Mouse (Mus musculus): Measurements from ENCODE around the gene Dnajc22.
A peak's percentile ranks its signal among the peaks of the same experiment; 100 is the strongest.

Dnajc22 gene

DNA sequence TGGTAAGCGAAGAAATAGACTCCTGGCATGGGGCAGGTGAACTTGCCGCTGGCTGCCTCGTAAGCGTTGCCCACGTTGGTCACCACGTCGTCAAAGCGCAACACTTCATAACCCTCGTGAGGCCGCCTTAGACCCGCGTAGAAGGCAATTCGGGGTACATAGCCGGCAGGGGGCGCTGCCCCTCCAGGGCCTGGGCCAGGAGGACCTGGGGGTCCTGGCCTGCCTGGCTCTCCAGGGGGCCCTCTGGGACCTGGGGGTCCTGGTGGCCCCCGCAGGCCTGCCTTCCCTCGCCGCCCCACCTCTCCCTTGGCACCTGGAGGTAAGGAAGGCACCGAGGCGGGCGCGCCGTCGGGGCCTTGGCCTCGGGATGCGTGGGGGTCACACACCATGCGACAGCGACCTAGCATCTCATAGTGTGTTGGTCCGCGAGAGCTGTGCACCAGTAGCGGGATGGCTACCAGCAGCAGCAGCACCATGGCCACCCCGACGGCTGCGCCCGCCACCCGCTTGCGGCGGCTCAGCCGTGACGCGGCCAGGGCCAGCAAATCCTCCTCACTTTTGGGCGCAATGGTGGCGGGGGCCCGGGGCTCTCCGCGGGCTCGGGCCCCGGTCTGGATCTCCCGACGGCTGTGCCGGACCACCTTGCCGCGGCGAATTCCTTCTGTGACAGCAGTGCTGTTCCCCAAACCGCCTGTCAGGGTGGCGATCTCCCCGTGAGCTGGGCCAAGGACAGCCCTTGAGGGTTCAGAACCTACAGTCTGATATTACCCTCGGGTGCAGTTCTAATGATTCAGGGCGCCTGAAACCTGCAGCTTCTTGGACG lies 5.5 kb upstream of the Dnajc22 start, which contains the start of gene C1ql4:
Gene C1ql4 (minus strand): TSS at position 565 of the 823 bp plus-strand sequence.
- no peak for DNase-seq (ENCODE audit: low spot score in 2 of 2)

DNA sequence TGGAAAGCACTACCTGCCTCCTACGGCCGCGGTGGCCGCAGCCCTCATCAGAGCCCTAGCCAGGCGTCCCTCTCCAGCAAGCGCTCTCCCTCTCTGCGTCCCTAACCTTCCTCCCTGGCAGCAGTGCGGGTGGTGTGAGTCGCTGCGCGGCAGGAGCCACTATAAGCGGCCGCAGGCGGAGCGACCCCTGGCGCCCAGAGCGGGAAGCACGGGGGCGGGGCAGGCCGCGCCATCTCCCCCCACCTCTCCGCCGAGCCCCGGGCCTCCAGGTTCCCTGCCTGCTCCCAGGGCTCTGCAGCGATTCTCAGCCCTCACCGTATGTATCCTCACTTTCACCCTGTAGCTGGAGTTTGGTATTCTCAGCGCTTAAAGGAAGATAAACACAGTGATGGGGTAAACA lies 4.7 kb upstream of the Dnajc22 start:
- peak; percentile 42 to 44 for DNase-seq (ENCODE audit: low spot score in 2 of 2)

DNA sequence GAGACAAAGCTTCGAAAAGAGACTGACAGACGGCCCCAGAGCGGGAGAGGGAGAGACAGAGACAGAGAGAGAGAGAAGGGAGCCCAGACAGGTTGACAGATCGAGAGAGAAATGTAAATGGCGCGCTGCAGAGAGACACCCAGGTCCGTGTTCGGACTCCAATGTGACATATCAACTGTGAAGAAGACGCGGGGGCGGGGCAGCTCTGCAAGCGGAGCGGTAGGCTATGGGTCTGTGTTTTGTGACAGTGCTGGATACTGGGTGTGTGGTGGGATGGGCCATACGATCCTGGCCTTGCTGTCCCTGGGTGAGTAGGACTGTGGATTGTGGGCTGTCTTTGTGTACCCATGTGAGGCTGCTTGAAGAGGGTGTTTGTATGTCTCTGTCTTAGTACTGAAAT lies 3.9 kb upstream of the Dnajc22 start:
- DNase-seq (ENCODE audit: low spot score in 2 of 2) = no peak

DNA sequence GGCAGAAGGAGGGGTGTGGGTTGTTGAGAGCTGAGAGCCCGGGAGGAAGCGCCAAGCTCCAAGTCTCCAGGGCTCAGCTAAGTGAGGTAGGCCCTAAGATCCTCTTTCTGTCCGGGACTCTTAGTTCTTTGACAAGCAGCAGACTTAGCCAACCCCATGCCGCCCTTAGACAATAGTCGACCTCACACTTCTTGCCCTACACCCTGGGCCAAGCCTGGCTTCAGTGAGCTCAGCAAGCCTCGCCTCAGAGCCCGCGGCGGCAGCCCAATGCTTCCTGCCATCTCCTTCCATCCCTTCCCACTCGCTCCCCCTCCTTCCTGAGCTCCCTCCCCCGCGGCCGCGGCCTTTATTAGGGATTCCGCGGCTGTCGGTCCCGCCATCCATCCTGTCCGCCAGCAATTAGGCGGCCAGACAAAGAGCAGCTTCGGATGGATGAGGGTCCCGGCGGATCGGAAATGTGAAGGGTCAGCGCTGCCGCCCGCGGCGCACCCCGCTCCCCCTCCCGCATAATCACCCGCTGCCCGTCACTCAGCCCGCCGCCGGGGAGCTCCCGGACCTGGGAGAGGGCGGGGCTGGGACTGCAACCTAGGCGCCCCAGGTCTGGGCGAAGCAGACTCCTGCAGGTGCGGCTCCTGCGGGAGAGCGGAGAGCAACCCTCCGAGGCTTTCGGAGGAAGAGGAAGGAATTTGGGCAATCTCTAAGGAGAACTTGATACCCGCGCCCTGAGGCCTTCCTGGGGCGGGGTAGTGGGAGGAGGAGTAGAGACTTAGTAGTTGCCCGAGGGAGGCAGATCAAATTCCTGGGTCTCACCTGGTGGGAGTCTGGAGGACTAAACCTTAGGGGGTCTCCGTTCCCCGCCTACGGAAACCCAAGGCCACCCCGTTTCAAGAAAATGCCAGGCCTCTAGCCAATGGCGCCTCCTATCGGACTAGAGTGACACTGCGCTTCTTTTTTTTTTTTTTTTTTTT lies 605 bp downstream of the Dnajc22 start:
- DNase-seq (ENCODE audit: low spot score in 2 of 2) = peak in 1 of 2 experiments; percentile 12

DNA sequence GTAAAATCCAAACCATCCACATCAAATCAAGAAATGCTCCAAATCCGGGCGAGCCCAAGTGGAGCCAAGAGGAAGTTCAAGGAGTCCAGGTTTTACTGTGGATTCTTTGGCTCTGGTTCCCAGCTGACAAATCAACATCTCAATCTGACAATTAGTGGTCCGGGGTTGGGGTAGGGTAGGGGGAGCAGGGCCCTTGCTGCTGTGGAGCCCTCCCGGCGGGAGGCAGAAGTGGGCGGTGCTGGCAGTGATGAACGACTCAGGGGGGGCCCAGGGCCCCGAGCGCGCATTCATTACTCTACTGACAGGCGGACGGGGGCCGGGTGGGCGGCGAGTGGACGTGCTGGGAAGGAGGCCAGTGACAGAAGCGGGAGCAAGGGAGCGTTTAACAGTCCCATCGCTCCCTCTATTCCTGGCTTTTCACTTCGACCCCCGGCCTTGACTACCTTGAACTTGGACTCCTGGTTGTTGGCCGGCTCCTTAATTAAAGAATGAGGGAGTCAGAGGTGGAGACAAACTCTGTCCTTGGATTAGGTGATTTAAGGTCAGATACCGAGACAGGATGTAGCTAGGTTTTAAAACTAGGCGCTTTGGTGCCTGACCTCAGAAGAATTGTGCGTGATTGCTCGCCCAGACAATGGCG lies 1.8 kb downstream of the Dnajc22 start:
- DNase-seq (ENCODE audit: low spot score in 2 of 2) = no peak

DNA sequence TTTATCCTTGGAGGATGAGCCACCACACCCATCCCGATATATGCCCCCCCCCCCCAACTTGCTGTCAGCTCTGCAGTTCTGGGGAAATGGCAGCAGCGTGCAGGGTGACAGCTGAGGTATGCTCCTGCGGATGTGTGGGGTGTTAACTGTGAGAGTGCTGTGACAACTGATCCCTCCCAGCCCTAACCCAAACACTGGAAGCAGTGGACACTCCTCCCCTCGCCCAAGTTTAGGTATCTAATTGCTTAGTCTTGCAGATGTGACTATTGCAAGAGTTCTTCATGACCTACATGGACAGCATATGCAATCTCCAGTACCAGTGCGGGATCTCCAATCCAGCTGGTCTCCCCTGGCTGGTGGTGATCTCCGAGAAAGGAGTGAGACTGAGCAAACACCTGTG lies 2.4 kb downstream of the Dnajc22 start:
- no peak for DNase-seq (ENCODE audit: low spot score in 2 of 2)

DNA sequence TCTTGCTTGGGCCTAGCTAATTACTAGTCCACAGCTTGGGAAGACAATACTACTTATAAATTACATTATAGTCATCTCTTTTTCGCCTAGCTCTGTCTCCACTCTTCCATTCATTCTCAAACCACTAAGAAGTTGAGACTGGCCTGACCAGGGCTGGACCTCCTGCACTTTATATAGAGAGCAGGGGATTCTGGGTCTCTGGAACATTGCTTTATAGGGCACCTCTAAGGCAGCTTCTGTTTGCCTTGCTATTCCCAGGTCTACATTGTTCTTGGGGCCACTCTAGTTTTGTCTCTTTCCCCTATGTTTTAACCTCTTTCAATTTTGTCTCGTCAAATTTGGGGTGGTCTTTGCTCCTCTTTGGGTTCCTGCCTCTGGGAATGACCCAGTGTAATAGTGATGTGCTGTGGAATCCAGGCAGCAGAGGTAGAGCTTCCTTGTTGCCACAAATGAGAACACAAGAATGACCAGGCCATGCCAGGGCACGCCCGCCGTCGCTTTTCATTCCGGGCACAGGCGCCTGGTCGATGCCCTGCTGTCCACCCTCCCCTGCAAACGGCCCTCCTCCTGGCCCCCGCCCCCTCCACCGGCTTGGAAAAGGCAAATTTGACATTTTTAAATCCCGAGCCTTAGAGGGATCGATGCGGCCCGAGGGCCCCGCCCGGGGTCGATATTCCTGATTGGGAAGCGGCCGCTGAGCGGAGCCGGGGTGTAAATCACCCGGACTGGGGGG lies 3.3 kb downstream of the Dnajc22 start:
- no peak for DNase-seq (ENCODE audit: low spot score in 2 of 2)

DNA sequence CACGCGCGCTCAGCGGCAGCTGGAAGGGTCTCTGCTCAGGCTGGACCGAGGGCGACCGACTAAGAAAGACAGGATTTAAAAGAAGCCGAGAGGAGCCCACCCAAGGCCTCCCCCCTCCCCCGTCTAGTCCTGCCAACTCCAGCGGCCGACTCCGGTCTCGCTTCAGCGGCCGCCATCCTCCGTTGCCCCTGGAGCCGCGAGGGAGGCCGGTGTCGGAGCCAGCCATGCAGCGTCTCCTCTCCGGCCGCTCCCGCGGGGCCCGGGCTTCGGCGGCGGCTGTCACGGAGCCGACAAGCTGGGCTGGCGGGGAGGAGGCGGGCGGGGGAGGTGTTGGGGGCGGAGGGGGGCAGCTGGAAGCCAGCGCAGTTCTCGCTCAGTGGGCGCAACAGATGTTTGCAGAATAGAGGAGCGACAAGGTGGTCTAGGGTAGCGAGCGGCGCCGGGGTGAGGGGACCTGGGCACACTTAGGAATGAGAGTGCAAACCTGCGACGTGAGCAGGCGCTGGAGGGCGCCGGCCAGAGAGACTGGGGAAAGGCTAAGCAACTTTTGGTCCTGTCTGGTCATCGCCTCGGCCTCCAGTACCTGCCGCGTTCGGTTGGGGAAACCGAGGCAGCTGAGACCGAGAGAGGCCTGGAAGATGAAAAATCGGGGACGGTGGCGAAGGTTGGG lies 4.0 kb downstream of the Dnajc22 start:
- no peak for DNase-seq (ENCODE audit: low spot score in 2 of 2)

DNA sequence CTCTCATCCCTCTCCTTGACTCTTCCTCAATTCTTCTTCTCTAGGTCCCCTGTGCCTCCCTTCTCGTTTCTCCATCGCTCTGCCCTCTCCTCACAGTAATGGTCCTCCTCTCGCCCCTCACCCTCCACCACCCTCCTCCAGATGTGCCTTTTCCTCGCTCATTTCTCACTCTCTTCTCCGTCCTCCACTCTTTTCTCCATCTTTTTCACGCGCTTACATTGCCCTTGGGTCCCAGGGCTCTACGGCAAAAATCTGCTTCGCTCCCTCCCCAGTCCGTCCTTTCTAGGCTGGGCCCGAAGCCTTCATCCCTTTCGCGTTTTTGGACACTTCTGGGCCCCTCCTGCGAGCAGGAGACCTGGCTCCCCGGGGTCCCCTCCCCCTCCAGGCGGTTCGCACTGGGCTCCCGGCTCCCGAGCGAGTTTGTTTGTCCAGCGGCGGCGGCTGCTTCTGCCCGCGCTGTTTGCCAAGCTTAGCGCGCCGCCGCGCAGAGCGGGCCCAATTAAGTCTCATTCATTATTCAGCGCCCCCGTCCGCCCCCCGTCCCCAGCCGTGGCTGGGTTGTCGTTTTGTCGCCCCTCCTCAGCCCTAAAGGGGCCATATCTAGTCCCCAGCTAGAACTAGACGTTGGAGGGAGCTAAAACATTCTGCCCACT lies 5.0 kb downstream of the Dnajc22 start:
- DNase-seq (ENCODE audit: low spot score in 2 of 2) = peak in 1 of 2 experiments; percentile 19

DNA sequence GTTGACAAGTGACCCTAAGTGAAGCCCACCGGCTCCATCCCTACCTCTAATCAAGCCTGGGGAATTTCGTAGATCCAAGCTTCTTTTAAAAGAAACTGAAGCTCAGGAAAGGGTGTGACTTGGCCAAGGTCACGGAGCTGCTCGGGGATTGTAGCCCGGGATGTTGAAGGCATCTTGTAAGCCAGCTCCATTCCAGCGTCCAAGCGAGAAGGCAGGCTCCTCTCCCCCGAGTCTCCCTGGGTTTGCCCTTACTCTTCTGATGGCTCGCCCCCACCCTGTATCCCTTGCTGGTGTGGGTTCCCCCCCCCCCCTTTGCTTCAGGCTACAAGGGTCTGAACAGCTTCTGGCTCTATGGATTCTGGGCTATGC lies 5.5 kb downstream of the Dnajc22 start:
- DNase-seq (ENCODE audit: low spot score in 2 of 2) = no peak

DNA sequence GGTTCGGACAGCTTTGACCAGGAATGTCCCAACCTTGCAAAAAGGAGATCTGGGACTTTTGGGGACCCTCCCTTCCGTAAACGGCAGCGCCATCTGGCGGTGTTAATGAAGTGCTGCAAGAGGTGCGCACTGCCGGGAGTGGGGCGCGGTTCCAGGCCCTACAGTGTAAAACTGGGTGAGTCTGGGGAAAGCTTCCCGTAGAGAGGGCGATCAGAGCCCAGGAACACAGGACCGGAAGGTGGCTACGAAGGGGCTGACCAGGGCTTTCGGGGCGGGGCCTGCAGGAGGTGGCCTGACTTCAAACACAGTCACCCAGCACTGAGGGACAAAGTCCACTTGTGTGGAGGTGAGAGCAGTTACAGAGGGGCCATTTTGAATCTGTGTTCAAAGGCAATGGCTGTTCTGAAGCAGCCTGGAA lies 6.2 kb downstream of the Dnajc22 start:
- no peak for DNase-seq (ENCODE audit: low spot score in 2 of 2)

DNA sequence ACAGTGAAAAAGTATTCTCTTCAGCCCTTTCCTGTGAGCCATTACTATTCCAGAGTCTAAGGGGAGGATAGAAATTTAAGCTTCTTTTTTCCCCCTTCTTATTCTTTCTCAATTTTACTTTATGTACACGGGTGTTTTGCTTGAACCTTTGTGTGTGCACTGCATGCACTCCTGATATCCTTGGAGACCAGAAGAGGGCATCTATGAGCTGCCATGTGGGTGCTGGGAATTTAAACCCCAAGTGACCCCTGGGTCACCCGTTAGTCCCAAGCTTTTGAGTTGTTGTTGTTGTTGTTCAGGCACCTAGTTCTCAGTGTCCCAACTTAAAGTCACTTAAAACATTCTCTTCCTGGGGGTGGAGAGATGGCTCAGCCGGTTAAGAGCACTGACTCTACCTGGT lies 7.0 kb downstream of the Dnajc22 start:
- no peak for DNase-seq (ENCODE audit: low spot score in 2 of 2)

DNA sequence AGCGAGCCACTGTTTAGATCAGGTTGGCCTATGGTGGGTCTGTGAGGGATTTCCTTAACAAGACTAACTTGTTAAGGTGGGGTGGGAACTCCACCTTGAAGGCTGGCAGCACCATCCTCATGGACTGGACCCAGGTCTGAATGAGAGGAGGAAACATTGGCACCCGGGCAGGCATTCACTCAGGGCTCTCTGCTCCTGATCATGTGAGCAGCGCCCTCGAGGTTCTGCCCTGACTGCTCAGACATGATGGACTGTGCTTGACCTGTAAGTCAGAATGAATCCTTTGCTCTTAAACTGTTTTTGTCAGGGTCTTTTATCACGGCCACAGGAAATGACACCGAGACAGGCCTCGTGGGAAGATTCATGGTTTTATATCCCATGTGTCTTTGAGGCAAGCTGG lies 12.3 kb downstream of the Dnajc22 start:
- DNase-seq (ENCODE audit: low spot score in 2 of 2) = no peak

DNA sequence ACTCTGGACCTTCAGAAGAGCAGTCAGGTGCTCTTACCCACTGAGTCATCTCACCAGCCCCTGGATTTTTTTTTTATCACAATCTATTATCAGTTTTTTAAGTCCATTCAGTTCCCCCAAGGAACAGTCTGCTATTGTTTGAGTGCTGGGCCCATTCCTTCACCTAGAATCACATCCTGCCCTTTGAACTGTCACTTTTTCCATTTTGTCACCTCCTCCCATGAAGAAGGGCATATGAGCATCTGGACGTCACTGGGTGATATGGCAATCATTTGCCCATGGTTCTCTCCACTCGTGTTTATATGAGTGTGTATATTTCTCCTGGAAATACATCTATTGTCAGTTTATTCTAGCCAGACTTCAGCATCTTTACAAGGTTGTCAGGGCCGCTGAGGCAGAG lies 14.9 kb downstream of the Dnajc22 start:
- DNase-seq (ENCODE audit: low spot score in 2 of 2) = no peak

DNA sequence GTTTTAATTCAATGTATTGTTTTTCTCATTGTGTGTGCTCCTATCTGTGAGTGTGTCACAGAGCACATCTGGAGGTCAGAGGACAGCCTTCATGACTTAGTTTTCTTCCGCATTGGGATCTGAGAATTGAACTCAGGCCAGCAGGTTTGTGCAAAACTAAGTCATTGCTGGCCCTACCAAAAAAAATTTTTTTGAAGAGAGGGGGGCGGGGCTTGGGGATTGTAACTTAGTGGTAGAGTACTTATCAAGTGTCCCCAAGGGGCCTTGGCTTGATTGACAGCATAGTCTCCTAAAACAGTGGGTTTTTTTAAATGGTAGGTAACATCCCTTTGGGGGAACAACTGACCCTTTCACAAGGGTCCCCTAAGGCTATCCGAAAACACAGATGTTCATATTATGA lies 18.2 kb downstream of the Dnajc22 start:
- no peak for DNase-seq (ENCODE audit: low spot score in 2 of 2)

DNA sequence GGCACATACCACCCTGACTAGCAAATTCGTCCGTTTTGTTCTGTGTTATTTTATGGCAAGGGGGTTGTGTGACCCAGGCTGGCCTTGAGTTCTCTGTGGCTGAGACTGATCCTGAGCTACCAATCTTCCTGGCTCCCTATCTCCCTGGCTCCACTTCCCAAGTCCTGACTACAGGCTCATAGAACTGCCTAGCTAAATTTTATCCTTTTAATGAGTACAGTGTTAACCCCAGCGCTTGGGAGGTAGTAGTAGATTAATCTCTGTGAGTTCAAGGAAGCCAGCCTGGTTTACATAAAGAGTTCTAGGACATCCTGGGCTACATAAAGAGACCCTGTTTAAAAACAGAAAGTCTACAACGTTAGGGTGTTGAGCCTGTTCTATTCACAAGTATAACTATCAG lies 18.8 kb downstream of the Dnajc22 start:
- DNase-seq (ENCODE audit: low spot score in 2 of 2) = no peak

DNA sequence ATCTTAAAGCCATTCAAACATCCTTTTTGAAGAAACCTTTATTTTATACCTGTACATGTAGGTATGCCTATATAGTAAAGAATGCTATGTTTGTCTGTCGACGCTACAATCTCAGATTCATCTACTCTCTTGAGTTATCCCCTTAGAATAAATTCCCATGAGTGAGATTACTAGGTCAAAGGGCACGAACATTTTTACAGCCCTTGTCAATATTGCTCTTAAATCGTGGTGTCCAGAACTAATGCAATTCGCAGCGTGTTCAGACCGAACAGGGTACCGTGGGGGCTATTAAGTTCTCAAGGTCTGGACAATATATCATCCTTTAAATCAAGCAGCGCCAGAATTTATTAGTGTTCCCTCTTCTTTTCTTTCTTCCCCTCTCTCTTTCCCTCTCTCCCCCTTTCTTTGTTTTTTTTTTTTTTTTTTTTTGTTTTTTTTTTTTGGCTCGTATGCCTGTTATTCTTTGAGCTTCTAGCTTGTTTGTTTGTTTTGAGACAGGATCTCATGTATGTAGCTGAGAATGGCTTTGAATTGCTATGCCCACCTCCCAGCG lies 19.9 kb downstream of the Dnajc22 start:
- no peak for DNase-seq (ENCODE audit: low spot score in 2 of 2)

DNA sequence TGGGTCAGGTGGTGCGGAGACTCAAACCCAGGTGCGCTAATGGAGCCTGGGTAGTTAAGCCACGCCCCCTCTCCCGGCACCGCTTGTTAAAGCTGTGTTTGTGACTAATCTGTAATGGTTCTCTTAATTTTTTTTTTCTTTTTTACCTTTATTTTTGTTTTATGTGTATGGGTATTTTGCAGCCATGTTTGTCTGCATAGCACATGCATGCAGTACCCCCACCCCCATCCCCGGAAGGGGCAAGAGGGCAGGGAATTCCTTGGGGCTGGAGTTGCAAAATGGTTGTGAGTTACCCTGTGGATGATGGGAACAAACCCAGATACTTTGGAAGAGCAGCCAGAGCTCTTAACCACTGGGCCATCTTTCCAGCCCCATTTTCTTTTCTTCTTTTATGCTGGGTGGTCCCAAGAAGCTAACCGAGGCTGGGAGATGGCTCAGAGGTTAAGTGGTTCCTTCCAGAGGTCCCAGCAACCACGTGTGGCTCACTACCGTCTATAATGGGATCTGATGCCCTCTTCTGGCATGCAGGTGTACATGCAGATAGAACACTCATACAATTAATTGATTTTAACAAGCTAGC lies 20.5 kb downstream of the Dnajc22 start:
- DNase-seq (ENCODE audit: low spot score in 2 of 2) = no peak

DNA sequence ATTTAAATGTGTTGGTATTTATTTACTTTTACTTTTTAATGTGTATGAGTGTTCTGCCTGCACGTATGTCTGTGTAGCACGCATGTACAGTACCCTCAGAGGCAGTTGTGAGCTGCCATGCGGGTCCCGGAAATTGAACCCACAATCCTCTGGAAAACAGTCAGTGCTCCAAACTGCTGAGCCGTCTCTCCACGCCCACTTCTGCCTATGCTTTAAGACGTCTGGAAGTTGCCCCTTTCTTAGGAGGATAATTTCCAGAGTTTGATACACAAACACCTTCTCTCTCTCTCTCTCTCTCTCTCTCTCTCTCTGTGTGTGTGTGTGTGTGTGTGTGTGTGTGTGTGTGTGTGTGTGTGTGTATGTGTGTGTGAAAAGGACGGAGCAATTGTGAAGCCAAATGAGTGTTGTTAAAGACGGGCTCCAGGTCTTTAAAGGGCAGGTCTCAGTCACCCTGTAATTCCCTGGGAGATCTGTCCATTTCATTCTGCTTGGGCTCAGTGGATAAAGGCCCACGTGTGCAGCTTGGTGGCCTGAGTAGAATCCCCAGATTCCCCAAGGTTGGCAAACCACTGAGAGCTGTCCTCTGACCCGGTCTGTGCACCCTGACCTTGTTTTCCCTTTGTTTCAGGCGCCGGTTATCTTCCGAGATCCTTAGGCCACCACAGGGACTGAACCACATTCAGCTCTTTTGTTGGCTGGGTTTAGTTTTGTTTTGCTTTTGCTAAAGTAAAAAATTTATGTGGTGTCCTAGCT lies 21.5 kb downstream of the Dnajc22 start:
- DNase-seq (ENCODE audit: low spot score in 2 of 2) = no peak
